Comparison of ENCODE assay signal across 24 mouse cellular contexts in genomic region chr5:17021636-17022035, GRCm38 (mm10).
DNase-seq lines count a peak whose midpoint lies in the region; TF ChIP-seq lines count a peak whose summit lies in the region.
"Had no signal": no experiment of that assay in that cellular context is flagged by ENCODE, and none has a peak within 500 bp of the region (broad histone marks: within the 10 kb centered on the region; RNA-seq: fewer than 3 reads in every experiment).

No protein-coding gene starts in this region.

- peak; percentile 7 to 40 for DNase-seq in heart, adult 18-20 months
- DNase-seq in heart, adult 2 months, result no peak
- peak; percentile 28 to 35 for DNase-seq in heart, postnatal 10 days
- no peak for DNase-seq in heart, embryonic 10.5 days (ENCODE audit: low spot score)
- peak; percentile 3 for DNase-seq in NIH3T3 (ENCODE audit: low read depth)
- peak; percentile 51 for DNase-seq in fibroblast of lung, adult 2 months (ENCODE audit: low read depth)
- no peak for DNase-seq in testis, postnatal 10 days (ENCODE audit: low spot score)
- DNase-seq in adrenal gland, adult (ENCODE audit: inconsistent age in 2 of 2, low spot score in 1 of 2), result no peak
- DNase-seq: adrenal gland, adult 8-10 months; adrenal gland, postnatal 25 days; cerebellum, adult 11-12 months; cerebellum, adult 8-10 months; cerebellum, postnatal 10 days; cerebellum, postnatal 36 days; embryo, embryonic 11 days; gastrocnemius, postnatal 25 days; kidney, adult 2 months had no signal

- H3K27me3 ChIP-seq in heart, adult 2 months (ENCODE audit: control insufficient read depth, insufficient read depth, low read length), result no peaks in the 10 kb centered on the region
- H3K27me3 ChIP-seq in heart, embryonic 10.5 days (ENCODE audit: insufficient read depth, poor library complexity, severe bottlenecking), result no peaks in the 10 kb centered on the region
- H3K27me3 ChIP-seq: embryonic facial prominence, embryonic 15.5 days; forebrain, embryonic 12.5 days; forebrain, embryonic 15.5 days; heart, embryonic 13.5 days; Patski had no signal

- no peaks in the 10 kb centered on the region for H3K79me2 ChIP-seq in heart, adult 2 months (replicated peaks; ENCODE audit: control insufficient read depth, insufficient read depth, low read length)

- H3K36me3 ChIP-seq in heart, adult 2 months (ENCODE audit: control insufficient read depth, insufficient read depth, low read length), result no peaks in the 10 kb centered on the region
- H3K36me3 ChIP-seq in heart, embryonic 10.5 days, result no peaks in the 10 kb centered on the region
- H3K36me3 ChIP-seq: embryonic facial prominence, embryonic 15.5 days; forebrain, embryonic 12.5 days; forebrain, embryonic 15.5 days; heart, embryonic 13.5 days had no signal

- TF ChIP-seq CTCF in heart, adult 2 months (IDR thresholded peaks at IDR 0.05), result no peak

- H3K4me3 ChIP-seq in heart, adult 2 months, result no peak overlapping the region
- H3K4me3 ChIP-seq in heart, embryonic 10.5 days, result no peak overlapping the region
- H3K4me3 ChIP-seq: embryonic facial prominence, embryonic 15.5 days; forebrain, embryonic 12.5 days; forebrain, embryonic 15.5 days; heart, embryonic 13.5 days had no signal

- no peak for TF ChIP-seq POLR2A in heart, adult 2 months (IDR thresholded peaks at IDR 0.05; ENCODE audit: insufficient read depth, low read depth, low read length)

- no peak overlapping the region for H3K27ac ChIP-seq in heart, adult 2 months
- H3K27ac ChIP-seq in heart, embryonic 10.5 days, result no peak overlapping the region
- H3K27ac ChIP-seq: embryonic facial prominence, embryonic 15.5 days; forebrain, embryonic 12.5 days; forebrain, embryonic 15.5 days; heart, embryonic 13.5 days; hindbrain, embryonic 14.5 days; hindbrain, postnatal 0 days had no signal

- H3K4me1 ChIP-seq in heart, adult 2 months (ENCODE audit: control insufficient read depth, insufficient read depth, low read length), result no peaks in the 10 kb centered on the region
- no peaks in the 10 kb centered on the region for H3K4me1 ChIP-seq in heart, embryonic 10.5 days
- H3K4me1 ChIP-seq: embryonic facial prominence, embryonic 15.5 days; forebrain, embryonic 12.5 days; forebrain, embryonic 15.5 days; heart, embryonic 13.5 days had no signal

- intact Hi-C loops in heart, adult 2 months (cut with DNase I), result no loop called here
- intact Hi-C loops in heart, postnatal 10 days (cut with DNase I), result no loop called here

- TF ChIP-seq EP300 in heart, adult 2 months (IDR thresholded peaks at IDR 0.05; ENCODE audit: insufficient read depth, low read depth, low read length), result no peak

- H3K9ac ChIP-seq in heart, adult 2 months (ENCODE audit: low read depth, low read length), result no peak overlapping the region
- H3K9ac ChIP-seq: embryonic facial prominence, embryonic 15.5 days; forebrain, embryonic 12.5 days; forebrain, embryonic 15.5 days; heart, embryonic 13.5 days; hindbrain, embryonic 14.5 days had no signal

- no peaks in the 10 kb centered on the region for H3K9me3 ChIP-seq in heart, embryonic 10.5 days
- H3K9me3 ChIP-seq: embryonic facial prominence, embryonic 15.5 days; forebrain, embryonic 12.5 days; forebrain, embryonic 15.5 days; heart, embryonic 13.5 days had no signal

Comparison
In these comparisons a context has a peak if more than half of its experiments do, and no peak if none do; other contexts are left out.
1. DNase-seq: peak in heart, adult 18-20 months (2 of 2), heart, postnatal 10 days (2 of 2), NIH3T3 (single experiment) and fibroblast of lung, adult 2 months (single experiment); none in heart, adult 2 months (0 of 2), heart, embryonic 10.5 days (single experiment), testis, postnatal 10 days (single experiment) and adrenal gland, adult (0 of 2).